Mouse (Mus musculus) forebrain, postnatal 0 days (tissue): Measurements from ENCODE around the gene Eif4enif1. TPM values are rescaled to one million over a fixed set of nuclear protein-coding genes. Genes with fewer than 3 reads are reported as not detected.
"Not testable (repeated sequence)": the region's sequence is repeated elsewhere in the genome, so short reads cannot be mapped to it uniquely, and the experiment has no call there.

Source experiments
- ATAC-seq: fragments of 200-750 bp; cut with Nextera tagmentation; 2 replicates; pipeline ENCODE4 v1.8.0; 2017; ENCODE audit warnings: mild to moderate bottlenecking, moderate library complexity
- DNase-seq: peaks from one replicate; pipeline ENCODE4 v3.0.0-alpha.2; 2015
- H3K27ac ChIP-seq: fragments of 300-500 bp; sonication (generic); 2 replicates; pipeline ENCODE4 v1.5.1; 2014; ENCODE audit warnings: low read depth, mild to moderate bottlenecking, antibody characterized with exemption, low read length, moderate library complexity, mixed read lengths
- H3K27me3 ChIP-seq: fragments of 300-500 bp; sonication (generic); 2 replicates; pipeline ENCODE4 v1.6.1; 2014; ENCODE audit warnings: mild to moderate bottlenecking, low read length, mixed read lengths; ENCODE audit not compliant: insufficient read depth
- H3K36me3 ChIP-seq: fragments of 300-500 bp; sonication (generic); 2 replicates; pipeline ENCODE4 v1.6.1; 2014; ENCODE audit warnings: mild to moderate bottlenecking, moderate library complexity; ENCODE audit not compliant: insufficient read depth
- H3K4me1 ChIP-seq: fragments of 300-500 bp; sonication (generic); 2 replicates; pipeline ENCODE4 v1.6.1; 2014; ENCODE audit warnings: antibody characterized with exemption; ENCODE audit not compliant: insufficient read depth
- H3K4me2 ChIP-seq: fragments of 300-500 bp; sonication (generic); 2 replicates; pipeline ENCODE4 v1.6.1; 2014; ENCODE audit warnings: low read depth, mild to moderate bottlenecking, moderate library complexity
- H3K4me3 ChIP-seq: fragments of 300-500 bp; sonication (generic); 2 replicates; pipeline ENCODE4 v1.5.1; 2014; ENCODE audit warnings: low read depth, low read length, mixed read lengths
- H3K9ac ChIP-seq: fragments of 300-500 bp; sonication (generic); 2 replicates; pipeline ENCODE4 v1.6.1; 2014; ENCODE audit warnings: mild to moderate bottlenecking
- H3K9me3 ChIP-seq: fragments of 300-500 bp; sonication (generic); 2 replicates; pipeline ENCODE4 v1.6.1; 2016; ENCODE audit warnings: low read length
- CTCF ChIP-seq: sonication (generic); IDR thresholded peaks from 2 replicates; pipeline ENCODE4 v1.5.1; 2016; ENCODE audit warnings: antibody characterized with exemption, control low read depth, low read depth
- WGBS: fragments of 180-500 bp; shearing (Covaris S2); extraction: QIAGEN DNeasy Blood & Tissue Kit; methylation state at CpG from one replicate; pipeline ENCODE4 v1.1.7; 2014; 5-methylcytosine and 5-hydroxymethylcytosine counted together
- polyA plus RNA-seq: library from polyadenylated mRNA; unstranded; fragments of >200 nt; fragmentation: Nextera tagmentation; extraction: Ambion mirVana; gene quantifications from 2 replicates; pipeline ENCODE4 v1.2.1, GENCODE M21; 2015
- total RNA-seq: library from RNA; depleted of rRNA; stranded (reverse); fragments of >200 nt; gene quantifications from 2 replicates; pipeline ENCODE4 v1.2.3, GENCODE M21; 2014; rRNA removed

The Eif4enif1 gene
- total RNA-seq (55.6 and 79.4 TPM in 2 replicates), polyA plus RNA-seq (31.4 and 36.5 TPM in 2 replicates)

DNA sequence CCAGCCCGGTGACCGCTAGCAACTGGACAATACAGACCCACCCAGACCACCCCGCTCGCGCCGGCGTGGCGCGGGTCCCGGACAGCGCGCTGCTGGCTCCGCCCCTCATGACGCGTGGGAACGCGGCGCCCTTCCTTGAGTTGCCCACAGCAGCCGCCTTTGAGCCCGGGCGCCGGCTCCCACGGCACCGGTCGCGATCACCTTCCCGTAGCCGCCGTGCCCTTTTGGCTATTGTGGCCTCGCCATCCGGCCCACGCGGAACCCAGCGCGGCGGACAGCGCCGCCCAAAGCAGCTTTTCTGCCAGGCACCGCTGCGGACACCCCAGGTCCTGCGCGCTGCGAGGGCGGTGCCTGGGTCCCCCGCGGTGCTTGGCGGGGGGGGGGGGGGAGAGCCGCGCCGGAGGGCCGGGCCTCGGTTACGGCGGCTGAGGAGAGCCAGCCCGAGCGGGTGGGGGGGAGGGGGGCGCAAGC lies at the start of gene Eif4enif1:
Eif4enif1 (plus strand) TSS at position 162 of the 471 bp plus-strand sequence.
- WGBS, result under 1% methylated on average over 33 of the region's 57 CpGs
- Histone ChIP-seq H3K27ac (peak within 1 kb of the TSS; percentile 55), H3K9me3 (no peaks in the 10 kb centered on the region), H3K4me1 (no peaks in the 10 kb centered on the region), H3K36me3 (peaks cover 17% of the 10 kb centered on the region), H3K4me3 (peak within 1 kb of the TSS; percentile 38), H3K27me3 (no peaks in the 10 kb centered on the region), H3K4me2 (peak within 1 kb of the TSS; percentile 41), H3K9ac (peak within 1 kb of the TSS; percentile 41)
- ATAC-seq (peak; percentile 91), DNase-seq (peak; percentile 94)
- TF ChIP-seq CTCF, result no peak

DNA sequence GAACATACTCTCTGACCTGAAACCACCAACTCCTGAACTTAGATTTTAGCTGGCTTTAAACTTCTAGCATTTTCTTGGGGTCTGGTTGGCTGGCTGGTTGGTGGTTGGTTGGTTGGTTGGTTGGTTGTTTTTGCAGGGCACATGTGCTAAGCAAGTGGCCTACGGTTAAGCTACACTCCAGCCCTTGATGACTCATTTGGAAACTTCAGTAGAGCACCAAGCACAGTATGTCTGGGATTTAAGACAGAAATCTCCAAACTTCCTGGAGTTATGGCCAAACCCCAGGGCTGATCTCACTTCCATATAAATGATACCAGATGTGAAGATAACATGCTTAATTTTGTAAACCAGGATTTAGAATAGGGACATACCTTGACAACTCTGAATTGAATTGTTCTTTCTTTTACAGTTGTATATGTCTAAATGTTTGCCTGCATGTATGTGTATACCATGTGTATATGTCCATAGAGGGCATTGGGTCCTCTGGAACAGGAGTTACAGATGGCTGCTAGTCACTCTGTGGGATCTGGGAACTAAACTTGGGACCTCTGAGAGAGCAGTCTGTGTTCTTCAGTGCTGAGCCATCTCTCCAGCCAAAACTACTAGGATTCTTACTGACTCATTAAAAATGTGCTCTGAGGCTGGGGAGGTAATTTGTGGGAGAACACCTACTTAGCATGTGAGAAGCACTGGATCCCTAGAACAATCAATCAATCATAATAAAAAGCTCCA lies 48.4 kb upstream of the Eif4enif1 start:
- H3K9ac ChIP-seq, H3K4me3 ChIP-seq, H3K4me2 ChIP-seq, H3K27me3 ChIP-seq, H3K27ac ChIP-seq, H3K9me3 ChIP-seq, DNase-seq, H3K36me3 ChIP-seq, H3K4me1 ChIP-seq: not testable (repeated sequence)
- 77% methylated on average over 1 of the region's 1 CpGs for WGBS
- ATAC-seq, result peak; percentile 23

DNA sequence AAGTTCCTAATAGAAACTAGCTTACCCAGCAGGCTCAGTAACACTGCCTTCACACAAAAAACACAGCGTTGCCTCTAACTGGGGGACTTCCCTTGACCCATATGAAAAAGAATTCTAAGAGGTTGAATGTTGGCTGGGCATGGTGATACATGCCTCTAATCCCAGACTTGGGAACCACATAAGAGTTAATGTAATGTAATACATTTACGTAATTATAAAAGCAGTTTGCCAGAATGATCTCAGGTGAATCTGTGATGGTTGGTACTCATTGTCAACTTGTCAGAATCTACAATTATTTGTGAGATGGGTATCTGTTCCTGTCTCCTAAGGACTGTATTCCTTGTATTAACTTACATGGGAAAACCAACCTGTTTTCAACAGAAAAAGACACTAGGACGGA lies 45.2 kb upstream of the Eif4enif1 start:
- H3K27me3 ChIP-seq, H3K9me3 ChIP-seq, H3K36me3 ChIP-seq, H3K4me3 ChIP-seq, H3K9ac ChIP-seq, DNase-seq, H3K27ac ChIP-seq, H3K4me1 ChIP-seq, H3K4me2 ChIP-seq: not testable (repeated sequence)
- WGBS, result 75% methylated on average over 2 of the region's 3 CpGs
- ATAC-seq, result peak; percentile 2; the same call in 1 of the 2 replicates

DNA sequence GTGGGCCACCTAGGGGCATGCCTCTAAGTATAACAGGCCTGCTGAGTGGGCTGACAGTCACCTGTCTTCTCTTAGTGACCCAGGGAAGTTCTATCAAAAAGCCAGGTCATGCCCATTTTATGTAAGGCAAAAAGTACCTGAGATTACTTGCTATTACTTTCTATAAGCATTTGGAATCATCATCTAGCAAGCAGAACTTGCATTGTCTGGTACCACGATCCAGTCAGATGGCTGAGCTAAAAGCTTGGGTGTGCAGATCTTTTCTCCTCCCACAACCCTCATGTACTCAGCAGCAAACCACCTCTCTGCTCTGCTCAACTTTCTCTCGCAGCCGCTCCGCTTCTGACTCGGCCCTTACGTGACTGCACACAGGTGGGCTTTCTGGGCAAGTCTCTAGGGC lies 44.2 kb upstream of the Eif4enif1 start:
- not testable (repeated sequence) for H3K36me3 ChIP-seq, H3K4me3 ChIP-seq, H3K27ac ChIP-seq, H3K27me3 ChIP-seq, H3K9ac ChIP-seq, H3K4me2 ChIP-seq, ATAC-seq, H3K4me1 ChIP-seq, DNase-seq
- WGBS, result 94% methylated on average over 6 of the region's 6 CpGs
- peaks cover 11% of the 10 kb centered on the region; the same call in 1 of the 2 replicates for H3K9me3 ChIP-seq

DNA sequence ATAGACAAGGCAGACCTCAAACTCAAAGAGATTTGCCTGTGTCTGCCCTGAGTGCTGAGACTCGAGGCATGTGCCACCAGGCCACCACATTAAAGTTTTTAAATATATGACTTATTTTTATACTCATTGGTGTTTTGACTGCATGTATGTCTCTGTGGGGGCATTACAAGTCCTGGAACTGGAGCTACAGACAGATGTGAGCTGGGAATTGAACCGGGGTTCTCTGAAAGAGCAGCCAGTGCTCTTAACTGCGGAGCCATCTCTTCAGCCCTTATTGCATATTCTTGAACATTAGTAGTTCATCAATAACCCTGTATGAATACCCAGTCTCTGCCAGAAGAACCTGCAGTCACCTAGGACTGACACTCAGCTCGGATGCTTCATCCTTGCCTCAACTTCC lies 43.4 kb upstream of the Eif4enif1 start:
- H3K4me2 ChIP-seq, DNase-seq, H3K9me3 ChIP-seq, H3K27ac ChIP-seq, H3K4me1 ChIP-seq, H3K4me3 ChIP-seq, H3K27me3 ChIP-seq, H3K9ac ChIP-seq, ATAC-seq, H3K36me3 ChIP-seq: not testable (repeated sequence)
- 91% methylated on average over 4 of the region's 4 CpGs for whole genome bisulfite sequencing

DNA sequence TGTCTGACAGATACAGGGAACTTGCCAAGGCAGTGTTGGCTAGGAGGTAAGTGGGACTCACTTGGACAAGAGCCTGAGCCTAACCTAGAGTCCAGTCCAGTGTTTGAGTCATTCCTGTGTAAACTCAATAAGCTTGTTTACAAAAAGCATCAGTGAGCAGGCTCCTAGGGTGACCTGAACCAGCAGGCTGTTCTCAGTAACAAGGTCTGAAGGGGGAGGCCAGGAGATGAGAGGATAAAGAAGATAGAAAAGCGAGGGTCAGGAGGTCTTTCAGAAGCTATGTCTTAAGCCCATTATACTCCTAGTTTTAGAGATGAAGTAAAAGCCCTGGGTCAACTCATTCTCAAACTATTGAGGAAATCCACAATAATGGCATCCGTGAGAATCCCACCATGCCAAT lies 40.8 kb upstream of the Eif4enif1 start:
- H3K4me1 ChIP-seq, H3K36me3 ChIP-seq, H3K4me3 ChIP-seq, ATAC-seq, H3K9ac ChIP-seq, DNase-seq, H3K27ac ChIP-seq, H3K27me3 ChIP-seq, H3K4me2 ChIP-seq: not testable (repeated sequence)
- peaks cover 11% of the 10 kb centered on the region for H3K9me3 ChIP-seq
- WGBS, result 50% methylated on average over 1 of the region's 2 CpGs

DNA sequence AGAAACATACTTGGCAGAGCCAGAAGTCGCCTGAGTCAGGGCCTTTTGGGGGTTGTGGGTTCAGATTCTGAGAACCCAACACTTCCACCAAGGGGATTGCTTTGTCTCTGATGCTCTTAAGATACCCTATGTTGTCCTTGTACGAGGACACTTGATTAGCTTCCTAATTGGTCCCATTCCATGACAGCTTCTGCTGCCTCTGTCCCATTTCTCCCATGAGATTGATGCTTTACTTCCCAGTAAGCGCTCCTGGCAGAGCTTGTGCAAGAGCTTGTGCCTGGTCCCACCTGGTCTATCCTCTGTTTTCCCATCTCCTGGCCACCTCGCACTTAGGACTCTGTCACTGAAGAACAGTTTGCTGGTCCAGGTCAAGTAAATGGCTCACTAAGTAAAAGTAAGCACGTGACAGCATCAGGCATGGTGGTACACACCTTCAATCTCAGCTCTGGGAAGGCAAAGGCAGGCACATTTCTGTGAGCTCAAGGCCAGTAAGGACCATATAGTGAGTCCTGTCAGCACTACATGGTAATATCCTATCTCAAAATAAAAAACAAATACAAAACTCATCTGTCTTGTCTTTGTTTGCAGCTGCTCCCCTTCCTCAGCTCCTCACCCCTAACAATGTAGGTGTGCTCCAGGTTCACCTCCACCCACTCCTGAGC lies 39.8 kb upstream of the Eif4enif1 start:
- not testable (repeated sequence) for H3K27ac ChIP-seq, H3K4me3 ChIP-seq, H3K36me3 ChIP-seq, H3K9ac ChIP-seq, H3K27me3 ChIP-seq, H3K4me2 ChIP-seq, DNase-seq, H3K4me1 ChIP-seq
- WGBS, result 69% methylated on average over 5 of the region's 5 CpGs
- H3K9me3 ChIP-seq, result peaks cover 14% of the 10 kb centered on the region
- 0 out of 2 replicates have a peak, but pooled peaks have one; percentile 9 for ATAC-seq

DNA sequence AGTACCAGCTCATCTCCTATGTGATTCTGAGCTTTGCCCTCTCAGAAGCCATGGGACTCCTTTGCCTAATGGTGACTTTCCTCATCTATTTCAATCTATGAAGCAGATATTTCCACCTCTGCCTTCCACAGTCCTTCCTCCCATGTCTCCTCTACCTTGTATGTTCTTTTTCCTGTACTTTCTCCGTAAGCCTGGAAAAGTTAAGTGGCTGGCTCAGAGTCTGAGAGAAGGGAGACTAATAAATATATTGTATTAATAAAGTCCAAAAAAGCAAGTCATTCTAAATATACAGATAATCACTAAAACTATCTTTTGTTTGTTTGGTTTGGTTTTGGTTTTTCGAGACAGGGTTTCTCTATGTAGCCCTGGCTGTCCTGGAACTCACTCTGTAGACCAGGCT lies 39.1 kb upstream of the Eif4enif1 start:
- not testable (repeated sequence) for H3K4me1 ChIP-seq, DNase-seq, H3K9ac ChIP-seq, H3K27ac ChIP-seq, H3K4me3 ChIP-seq, ATAC-seq, H3K4me2 ChIP-seq, H3K27me3 ChIP-seq, H3K36me3 ChIP-seq
- H3K9me3 ChIP-seq, result peaks cover 20% of the 10 kb centered on the region
- 88% methylated on average over 2 of the region's 2 CpGs for WGBS

DNA sequence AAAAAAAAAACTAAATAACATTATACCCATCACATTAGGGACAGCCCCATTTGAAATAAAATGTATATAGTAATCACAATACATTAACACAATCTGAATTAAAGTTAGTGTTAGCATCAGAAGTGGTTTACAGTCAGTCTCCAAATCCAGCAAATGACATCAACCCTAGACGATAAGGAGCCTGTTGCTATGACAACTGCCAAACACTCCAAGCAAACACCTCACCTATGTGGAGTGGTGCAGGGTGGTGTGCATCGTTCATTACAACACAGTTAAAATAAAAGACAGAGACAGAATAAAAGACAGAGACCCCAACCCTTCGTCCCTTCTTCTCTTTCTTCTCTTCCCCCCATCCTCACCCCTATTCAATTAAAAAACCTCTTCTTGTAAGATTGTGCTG lies 38.5 kb upstream of the Eif4enif1 start:
- peaks cover 20% of the 10 kb centered on the region for H3K9me3 ChIP-seq
- not testable (repeated sequence) for H3K4me1 ChIP-seq, DNase-seq, H3K27ac ChIP-seq, H3K27me3 ChIP-seq, H3K9ac ChIP-seq, H3K4me2 ChIP-seq, H3K36me3 ChIP-seq, ATAC-seq, H3K4me3 ChIP-seq
- 59% methylated on average over 3 of the region's 3 CpGs for WGBS

DNA sequence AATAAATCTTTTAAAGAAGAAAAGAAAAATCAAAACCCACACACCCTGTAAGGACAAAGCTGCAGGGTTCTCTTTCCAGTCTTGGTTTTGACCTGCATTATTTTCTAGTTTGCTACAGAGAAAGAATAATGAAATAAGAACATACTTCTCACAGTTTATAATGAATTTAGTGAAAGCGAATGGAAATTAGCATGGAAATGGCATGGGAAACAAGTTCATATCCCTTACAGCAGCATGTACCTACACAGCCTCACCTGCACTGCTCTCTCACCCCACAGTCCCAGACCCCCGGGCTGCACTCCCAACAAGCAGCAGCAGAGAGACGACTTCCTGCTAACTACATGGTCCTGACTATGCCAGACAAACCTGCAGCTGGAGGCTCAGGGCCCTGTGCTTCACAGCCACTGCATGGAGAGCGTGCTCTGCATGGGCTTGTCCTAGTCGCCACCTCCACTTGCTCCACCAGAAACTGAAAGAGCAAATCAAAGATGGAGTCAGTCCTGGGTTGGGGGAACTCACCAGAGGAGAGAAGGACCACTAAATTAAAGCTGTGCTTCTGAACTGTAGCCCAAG lies 36.9 kb upstream of the Eif4enif1 start:
- DNase-seq, H3K27ac ChIP-seq, H3K4me3 ChIP-seq, H3K4me1 ChIP-seq, H3K27me3 ChIP-seq, H3K9ac ChIP-seq, H3K36me3 ChIP-seq, H3K4me2 ChIP-seq: not testable (repeated sequence)
- 96% methylated on average over 3 of the region's 5 CpGs for WGBS
- H3K9me3 ChIP-seq, result peaks cover 20% of the 10 kb centered on the region
- peak; percentile 21 for ATAC-seq
